Mouse (Mus musculus): ENCODE measurements at regions not wholly inside any gene's neighbourhood (a gene's known extent, or its start where the extent isn't known, plus 50 kb on each side); places are given as distances from the start of the nearest gene placed in this dataset.
"Not testable (repeated sequence)": the region's sequence is repeated elsewhere in the genome, so short reads cannot be mapped to it uniquely, and the experiment has no call there.

GRCm38 (mm10) chr2:16811401-16812281 lies 455.5 kb downstream of the Plxdc2 start:
- H3K4me2 ChIP-seq; H3K36me3 ChIP-seq (ENCODE audit: poor library complexity, severe bottlenecking); H3K27ac ChIP-seq; H3K4me1 ChIP-seq; H3K9me3 ChIP-seq (replicated peaks); ATAC-seq; H3K9ac ChIP-seq; H3K27me3 ChIP-seq; H3K4me3 ChIP-seq: not testable (repeated sequence)
- 56% methylated on average over 3 of the region's 3 CpGs for WGBS

- no peak overlapping the region for H3K9ac ChIP-seq
- H3K27me3 ChIP-seq = no peaks in the 10 kb centered on the region
- H3K4me1 ChIP-seq = no peaks in the 10 kb centered on the region
- ATAC-seq = peak; percentile 48; the same call in 1 of the 2 replicates
- WGBS = 93% methylated on average over 1 of the region's 1 CpGs
- no peaks in the 10 kb centered on the region for H3K36me3 ChIP-seq (ENCODE audit: poor library complexity, severe bottlenecking)
- H3K4me3 ChIP-seq = no peak overlapping the region
- H3K4me2 ChIP-seq = no peak overlapping the region
- no peaks in the 10 kb centered on the region for H3K9me3 ChIP-seq (replicated peaks)
- no peak overlapping the region for H3K27ac ChIP-seq
Observed at GRCm38 (mm10) chr2:16820442-16820841, 464.3 kb downstream of the Plxdc2 start.

- no peaks in the 10 kb centered on the region for H3K27me3 ChIP-seq
- H3K4me1 ChIP-seq = no peaks in the 10 kb centered on the region
- H3K4me3 ChIP-seq = no peak overlapping the region
Observed at GRCm38 (mm10) chr2:16824681-16825230, 468.7 kb downstream of the Plxdc2 start.

GRCm38 (mm10) chr2:16827266-16827665 lies 471.2 kb downstream of the Plxdc2 start:
- Histone ChIP-seq H3K27ac (no peak overlapping the region), H3K9me3 (replicated peaks) (no peaks in the 10 kb centered on the region), H3K27me3 (no peaks in the 10 kb centered on the region), H3K4me1 (no peaks in the 10 kb centered on the region), H3K9ac (no peak overlapping the region), H3K4me3 (no peak overlapping the region), H3K4me2 (no peak overlapping the region), H3K36me3 (ENCODE audit: poor library complexity, severe bottlenecking) (no peaks in the 10 kb centered on the region)
- WGBS = 90% methylated on average over 1 of the region's 1 CpGs
- no peak for ATAC-seq

More at GRCm38 (mm10) chr2:16824681-16825230, 468.7 kb downstream of the Plxdc2 start:
- WGBS = 54% methylated on average over 5 of the region's 5 CpGs
- Histone ChIP-seq H3K9ac (no peak overlapping the region), H3K4me2 (no peak overlapping the region), H3K9me3 (replicated peaks) (no peaks in the 10 kb centered on the region), H3K36me3 (ENCODE audit: poor library complexity, severe bottlenecking) (no peaks in the 10 kb centered on the region), H3K27ac (no peak overlapping the region)
- no peak for ATAC-seq

GRCm38 (mm10) chr2:16835960-16836359 lies 479.9 kb downstream of the Plxdc2 start:
- Histone ChIP-seq H3K9ac (no peak overlapping the region), H3K4me2 (no peak overlapping the region), H3K9me3 (replicated peaks) (no peaks in the 10 kb centered on the region), H3K4me1 (no peaks in the 10 kb centered on the region), H3K27me3 (no peaks in the 10 kb centered on the region), H3K36me3 (ENCODE audit: poor library complexity, severe bottlenecking) (no peaks in the 10 kb centered on the region), H3K4me3 (no peak overlapping the region), H3K27ac (no peak overlapping the region)
- 86% methylated on average over 4 of the region's 4 CpGs for WGBS
- ATAC-seq = no peak

GRCm38 (mm10) chr2:16838718-16839117 lies 482.6 kb downstream of the Plxdc2 start:
- Histone ChIP-seq H3K36me3 (ENCODE audit: poor library complexity, severe bottlenecking) (no peaks in the 10 kb centered on the region), H3K4me3 (no peak overlapping the region), H3K4me1 (no peaks in the 10 kb centered on the region), H3K27me3 (no peaks in the 10 kb centered on the region), H3K27ac (no peak overlapping the region), H3K9me3 (replicated peaks) (no peaks in the 10 kb centered on the region), H3K9ac (no peak overlapping the region), H3K4me2 (no peak overlapping the region)
- no peak for ATAC-seq
- WGBS = 84% methylated on average over 9 of the region's 9 CpGs

GRCm38 (mm10) chr2:16849916-16850315 lies 493.8 kb downstream of the Plxdc2 start:
- ATAC-seq = peak; percentile 81
- Histone ChIP-seq H3K9ac (no peak overlapping the region), H3K4me1 (no peaks in the 10 kb centered on the region), H3K4me2 (no peak overlapping the region), H3K27ac (no peak overlapping the region), H3K36me3 (ENCODE audit: poor library complexity, severe bottlenecking) (no peaks in the 10 kb centered on the region), H3K4me3 (no peak overlapping the region), H3K9me3 (replicated peaks) (no peaks in the 10 kb centered on the region), H3K27me3 (no peaks in the 10 kb centered on the region)
- 65% methylated on average over 3 of the region's 3 CpGs for WGBS

- ATAC-seq = no peak
- no peaks in the 10 kb centered on the region for H3K36me3 ChIP-seq (ENCODE audit: poor library complexity, severe bottlenecking)
- H3K27ac ChIP-seq = no peak overlapping the region
- H3K4me1 ChIP-seq = no peaks in the 10 kb centered on the region
- H3K4me2 ChIP-seq = no peak overlapping the region
- no peak overlapping the region for H3K4me3 ChIP-seq
- no peaks in the 10 kb centered on the region for H3K27me3 ChIP-seq
- H3K9me3 ChIP-seq (replicated peaks) = no peaks in the 10 kb centered on the region
- 88% methylated on average over 5 of the region's 5 CpGs for WGBS
- no peak overlapping the region for H3K9ac ChIP-seq
Observed at GRCm38 (mm10) chr2:16860056-16860455, 504.0 kb downstream of the Plxdc2 start.

GRCm38 (mm10) chr2:16866163-16866852 lies 510.2 kb downstream of the Plxdc2 start:
- H3K4me2 ChIP-seq = no peak overlapping the region
- no peaks in the 10 kb centered on the region for H3K27me3 ChIP-seq
- H3K4me1 ChIP-seq = no peaks in the 10 kb centered on the region
- whole genome bisulfite sequencing = 92% methylated on average over 4 of the region's 4 CpGs
- no peaks in the 10 kb centered on the region for H3K9me3 ChIP-seq (replicated peaks)
- H3K27ac ChIP-seq = no peak overlapping the region
- ATAC-seq = no peak
- H3K36me3 ChIP-seq (ENCODE audit: poor library complexity, severe bottlenecking) = no peaks in the 10 kb centered on the region
- H3K9ac ChIP-seq = no peak overlapping the region
- H3K4me3 ChIP-seq = no peak overlapping the region

GRCm38 (mm10) chr2:16892381-16892780 lies 536.3 kb downstream of the Plxdc2 start:
- not testable (repeated sequence) for H3K4me1 ChIP-seq; H3K27me3 ChIP-seq; H3K4me3 ChIP-seq; H3K4me2 ChIP-seq; H3K36me3 ChIP-seq (ENCODE audit: poor library complexity, severe bottlenecking); H3K9me3 ChIP-seq (replicated peaks); H3K27ac ChIP-seq; ATAC-seq; H3K9ac ChIP-seq
- 74% methylated on average over 6 of the region's 6 CpGs for WGBS

GRCm38 (mm10) chr2:16909246-16910038 lies 553.3 kb downstream of the Plxdc2 start:
- no peak overlapping the region for H3K9ac ChIP-seq
- H3K27ac ChIP-seq = no peak overlapping the region
- H3K4me2 ChIP-seq = no peak overlapping the region
- no peaks in the 10 kb centered on the region for H3K36me3 ChIP-seq (ENCODE audit: poor library complexity, severe bottlenecking)
- H3K4me3 ChIP-seq = no peak overlapping the region
- H3K9me3 ChIP-seq (replicated peaks) = no peaks in the 10 kb centered on the region
- no peak for ATAC-seq
- H3K4me1 ChIP-seq = no peaks in the 10 kb centered on the region
- H3K27me3 ChIP-seq = no peaks in the 10 kb centered on the region
- WGBS = 75% methylated on average over 1 of the region's 1 CpGs

GRCm38 (mm10) chr2:16914633-16915032 lies 558.5 kb downstream of the Plxdc2 start:
- no peak for ATAC-seq
- WGBS = 18% methylated on average over 2 of the region's 2 CpGs
- Histone ChIP-seq H3K27ac (no peak overlapping the region), H3K36me3 (ENCODE audit: poor library complexity, severe bottlenecking) (no peaks in the 10 kb centered on the region), H3K4me2 (no peak overlapping the region), H3K9ac (no peak overlapping the region), H3K4me1 (no peaks in the 10 kb centered on the region), H3K4me3 (no peak overlapping the region), H3K27me3 (no peaks in the 10 kb centered on the region), H3K9me3 (replicated peaks) (no peaks in the 10 kb centered on the region)
